Mouse (Mus musculus): ENCODE data around the gene 4930524B15Rik.

- TF ChIP-seq POLR2A (IDR thresholded peaks at IDR 0.05; ENCODE audit: borderline replicate concordance, insufficient read depth, low read length) = no peak
- TF ChIP-seq CTCF (IDR thresholded peaks at IDR 0.05; ENCODE audit: borderline replicate concordance, insufficient read depth, low read depth, low read length) = no peak
Observed at GRCm38 (mm10) chr11:31940898-31941639, 24.3 kb upstream of the 4930524B15Rik start.

Measured in cerebellum, adult 2 months (tissue).